Mouse (Mus musculus): ENCODE data around the gene Cfap97d1. TPM values are rescaled to one million over a fixed set of nuclear protein-coding genes. Genes with fewer than 3 reads are reported as not detected.

Gene Cfap97d1
- polyA plus RNA-seq, 1 experiment from 2014 or later = 0.20 TPM

- no peak overlapping the region for H3K4me2 ChIP-seq (replicated peaks; ENCODE audit: low read depth, low read length)
- no peaks in the 10 kb centered on the region for H3K4me1 ChIP-seq (ENCODE audit: insufficient read depth, low read depth, low read length)
- H3K27me3 ChIP-seq (replicated peaks; ENCODE audit: insufficient read depth, low read length) = no peaks in the 10 kb centered on the region
- TF ChIP-seq CTCF (IDR thresholded peaks at IDR 0.05) (peak; percentile 93), EP300 (IDR thresholded peaks at IDR 0.05) (peak; percentile 55)
- ATAC-seq (peak; percentile 98), DNase-seq (ENCODE audit: low spot score) (peak; percentile 98)
- WGBS = under 1% methylated on average over 9 of the region's 9 CpGs
- H3K27ac ChIP-seq (ENCODE audit: low read length) = no peak overlapping the region
- no peaks in the 10 kb centered on the region for H3K9me3 ChIP-seq (ENCODE audit: low read length)
- H3K4me3 ChIP-seq (ENCODE audit: low read depth, low read length) = no peak overlapping the region
- no peaks in the 10 kb centered on the region for H3K36me3 ChIP-seq (ENCODE audit: insufficient read depth, low read length)
- no peak overlapping the region for H3K9ac ChIP-seq (replicated peaks; ENCODE audit: low read depth)
Measured at GRCm38 (mm10) chr11:102040138-102040524, 56.1 kb downstream of the Cfap97d1 start.

GRCm38 (mm10) chr11:102040646-102041045, 56.6 kb downstream of the Cfap97d1 start:
- ATAC-seq (no peak), DNase-seq (ENCODE audit: low spot score) (no peak)
- Histone ChIP-seq H3K36me3 (ENCODE audit: insufficient read depth, low read length) (no peaks in the 10 kb centered on the region), H3K4me1 (ENCODE audit: insufficient read depth, low read depth, low read length) (no peaks in the 10 kb centered on the region), H3K27me3 (replicated peaks; ENCODE audit: insufficient read depth, low read length) (no peaks in the 10 kb centered on the region), H3K9ac (replicated peaks; ENCODE audit: low read depth) (no peak overlapping the region), H3K4me3 (ENCODE audit: low read depth, low read length) (no peak overlapping the region), H3K27ac (ENCODE audit: low read length) (no peak overlapping the region), H3K9me3 (ENCODE audit: low read length) (no peaks in the 10 kb centered on the region), H3K4me2 (replicated peaks; ENCODE audit: low read depth, low read length) (no peak overlapping the region)
- 75% methylated on average over 4 of the region's 4 CpGs for WGBS
- TF ChIP-seq CTCF (IDR thresholded peaks at IDR 0.05) = no peak; the same call in 1 of the 2 replicates
- no peak for TF ChIP-seq EP300 (IDR thresholded peaks at IDR 0.05)

GRCm38 (mm10) chr11:102041350-102041949, 57.4 kb downstream of the Cfap97d1 start, which contains the start of gene Cd300lg:
TSS of gene Cd300lg (plus strand) at chr11:102041509.
- ATAC-seq = no peak
- 54% methylated on average over 5 of the region's 5 CpGs for WGBS
- no peaks in the 10 kb centered on the region for H3K27me3 ChIP-seq (replicated peaks; ENCODE audit: insufficient read depth, low read length)
- H3K27ac ChIP-seq (ENCODE audit: low read length) = no peak within 1 kb of the TSS
- no peak for DNase-seq (ENCODE audit: low spot score)
- H3K4me3 ChIP-seq (ENCODE audit: low read depth, low read length) = no peak within 1 kb of the TSS
- TF ChIP-seq EP300 (IDR thresholded peaks at IDR 0.05) (no peak), CTCF (IDR thresholded peaks at IDR 0.05) (no peak)
- H3K4me1 ChIP-seq (ENCODE audit: insufficient read depth, low read depth, low read length) = no peaks in the 10 kb centered on the region
- H3K9ac ChIP-seq (replicated peaks; ENCODE audit: low read depth) = no peak within 1 kb of the TSS
- H3K9me3 ChIP-seq (ENCODE audit: low read length) = no peaks in the 10 kb centered on the region
- no peak within 1 kb of the TSS for H3K4me2 ChIP-seq (replicated peaks; ENCODE audit: low read depth, low read length)
- no peaks in the 10 kb centered on the region for H3K36me3 ChIP-seq (ENCODE audit: insufficient read depth, low read length)

Other genes with a start within 250 kb of the Cfap97d1 start
- gene Etv4, start 198.9 kb upstream of the Cfap97d1 start, polyA plus RNA-seq (2015; fragmentation: Nextera tagmentation; extraction: Ambion mirVana) = 1.2 TPM in 2 replicates
- 8.1 and 8.7 TPM in 2 replicates for gene Meox1, start 89.9 kb upstream of the Cfap97d1 start, polyA plus RNA-seq (2015; fragmentation: Nextera tagmentation; extraction: Ambion mirVana)
- 0.06 TPM in 1 of 2 replicates, not detected in the other for gene Sost, start 17.3 kb upstream of the Cfap97d1 start, polyA plus RNA-seq (2015; fragmentation: Nextera tagmentation; extraction: Ambion mirVana)
- 78.2 and 80.0 TPM in 2 replicates for gene Dusp3, start 2.7 kb downstream of the Cfap97d1 start, polyA plus RNA-seq (2015; fragmentation: Nextera tagmentation; extraction: Ambion mirVana)
- gene Mpp3, start 44.2 kb downstream of the Cfap97d1 start, polyA plus RNA-seq (2015; fragmentation: Nextera tagmentation; extraction: Ambion mirVana) = 0.84 and 2.2 TPM in 2 replicates
- 2.1 and 2.4 TPM in 2 replicates for gene Cd300lg, start 57.2 kb downstream of the Cfap97d1 start, polyA plus RNA-seq (2015; fragmentation: Nextera tagmentation; extraction: Ambion mirVana)
- gene Mpp2, start 104.2 kb downstream of the Cfap97d1 start, polyA plus RNA-seq (2015; fragmentation: Nextera tagmentation; extraction: Ambion mirVana) = 3.9 TPM in 2 replicates
- gene Ppy, start 117.0 kb downstream of the Cfap97d1 start, polyA plus RNA-seq (2015; fragmentation: Nextera tagmentation; extraction: Ambion mirVana) = 2.6 and 4.2 TPM in 2 replicates
- not detected in 2 replicates for gene Pyy, start 123.6 kb downstream of the Cfap97d1 start, polyA plus RNA-seq (2015; fragmentation: Nextera tagmentation; extraction: Ambion mirVana)
- 0.91 and 1.4 TPM in 2 replicates for gene Nags, start 161.2 kb downstream of the Cfap97d1 start, polyA plus RNA-seq (2015; fragmentation: Nextera tagmentation; extraction: Ambion mirVana)
- gene Tmem101, start 172.1 kb downstream of the Cfap97d1 start, polyA plus RNA-seq (2015; fragmentation: Nextera tagmentation; extraction: Ambion mirVana) = 17.6 and 18.9 TPM in 2 replicates
- gene Lsm12, start 201.0 kb downstream of the Cfap97d1 start, polyA plus RNA-seq (2015; fragmentation: Nextera tagmentation; extraction: Ambion mirVana) = 74.7 and 79.9 TPM in 2 replicates
- gene G6pc3, start 205.3 kb downstream of the Cfap97d1 start, polyA plus RNA-seq (2015; fragmentation: Nextera tagmentation; extraction: Ambion mirVana) = 15.8 and 16.7 TPM in 2 replicates
- 65.6 and 79.0 TPM in 2 replicates for gene Hdac5, start 245.9 kb downstream of the Cfap97d1 start, polyA plus RNA-seq (2015; fragmentation: Nextera tagmentation; extraction: Ambion mirVana)